Mouse (Mus musculus) liver, embryonic 14.5 days (tissue): ENCODE measurements at regions not wholly inside any gene's neighbourhood (a gene's known extent, or its start where the extent isn't known, plus 50 kb on each side); places are given as distances from the start of the nearest gene placed in this dataset.

Experiments
- ATAC-seq: fragments of 200-750 bp; cut with Nextera tagmentation; 2 replicates; pipeline ENCODE4 v1.8.0; 2017; ENCODE audit warnings: moderate number of reproducible peaks, mild to moderate bottlenecking, moderate library complexity; ENCODE audit not compliant: insufficient read depth
- DNase-seq, 3 experiments: peaks; one replicate each; pipeline ENCODE4 v3.0.0-alpha.2; 2012 to 2013; ENCODE audit warnings: low read depth in 3 of 3, low spot score in 3 of 3
- H3K27ac ChIP-seq: fragments of 300-500 bp; sonication (generic); 2 replicates; pipeline ENCODE4 v1.5.1; 2014; ENCODE audit warnings: moderate library complexity, mild to moderate bottlenecking, control low read depth, inconsistent platforms
- H3K27me3 ChIP-seq: fragments of 300-500 bp; sonication (generic); 2 replicates; pipeline ENCODE4 v1.6.1; 2014; ENCODE audit warnings: mild to moderate bottlenecking, low read length, moderate library complexity; ENCODE audit not compliant: control insufficient read depth, insufficient read depth
- H3K36me3 ChIP-seq: fragments of 300-500 bp; sonication (generic); replicated peaks from 2 replicates; pipeline ENCODE4 v1.6.1; 2014; ENCODE audit warnings: low read depth; ENCODE audit not compliant: control insufficient read depth, insufficient read depth
- H3K4me1 ChIP-seq, 2 experiments: fragments of 200-500 bp in 1 of 2; fragments of 300-500 bp in 1 of 2; sonication (generic) in 1 of 2; replicated peaks; 2 replicates each; pipeline ENCODE4 v1.6.1; 2012 to 2014; ENCODE audit warnings: antibody characterized with exemption in 1 of 2, inconsistent platforms in 1 of 2, low read length in 1 of 2; ENCODE audit not compliant: control insufficient read depth in 2 of 2, insufficient read depth in 2 of 2
- H3K4me2 ChIP-seq: fragments of 300-500 bp; sonication (generic); 2 replicates; pipeline ENCODE4 v1.6.1; 2014; ENCODE audit warnings: low read depth, mild to moderate bottlenecking, control low read depth, moderate library complexity
- H3K4me3 ChIP-seq, 2 experiments: fragments of 200-500 bp in 1 of 2; fragments of 300-500 bp in 1 of 2; sonication (generic) in 1 of 2; 2 replicates each; pipeline ENCODE4 v1.5.1; 2012 to 2014; ENCODE audit warnings: low read depth in 2 of 2, low read length in 2 of 2, mild to moderate bottlenecking in 2 of 2, control low read depth in 1 of 2, inconsistent platforms in 1 of 2, moderate library complexity in 1 of 2; ENCODE audit not compliant: insufficient read depth in 1 of 2
- H3K9ac ChIP-seq: fragments of 300-500 bp; sonication (generic); replicated peaks from 2 replicates; pipeline ENCODE4 v1.6.1; 2014; ENCODE audit warnings: mild to moderate bottlenecking, control low read depth, moderate library complexity
- H3K9me3 ChIP-seq: fragments of 300-500 bp; sonication (generic); 2 replicates; pipeline ENCODE4 v1.6.1; 2016; ENCODE audit warnings: low read length, mixed read lengths; ENCODE audit not compliant: control insufficient read depth
- CTCF ChIP-seq: IDR thresholded peaks from 2 replicates; pipeline ENCODE4 v1.5.1; 2016; ENCODE audit warnings: antibody characterized with exemption, low read depth, control low read depth
- EP300 ChIP-seq: IDR thresholded peaks from 2 replicates; pipeline ENCODE4 v1.6.1; 2016; ENCODE audit warnings: antibody characterized with exemption, low read depth
- WGBS: fragments of 180-500 bp; shearing (Covaris S2); extraction: QIAGEN DNeasy Blood & Tissue Kit; methylation state at CpG from one replicate; pipeline ENCODE4 v1.1.7; 2014; ENCODE audit not compliant: insufficient replicate concordance; 5-methylcytosine and 5-hydroxymethylcytosine counted together

DNA sequence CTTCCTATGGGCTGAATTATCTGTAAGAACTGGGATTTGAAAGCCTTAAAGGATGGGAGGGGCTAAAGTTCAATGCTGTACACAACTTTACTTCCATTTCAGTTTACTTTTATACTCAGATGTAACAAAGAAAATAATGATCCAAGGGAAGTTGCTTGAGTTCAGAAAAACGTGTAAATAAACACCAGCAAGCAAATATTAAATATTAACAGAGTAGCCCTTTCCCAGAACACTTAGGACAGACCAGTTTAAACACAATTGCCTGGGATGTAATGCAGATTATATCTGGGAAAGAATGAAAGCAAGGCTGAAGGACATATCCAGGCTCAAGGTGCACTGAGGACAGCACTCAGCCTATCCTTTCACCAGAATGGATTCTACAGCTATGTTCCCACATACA lies 75.3 kb upstream of the Kynu start:
- Histone ChIP-seq H3K4me1 (no peaks in the 10 kb centered on the region), H3K9ac (no peak overlapping the region), H3K27ac (no peak overlapping the region), H3K36me3 (no peaks in the 10 kb centered on the region), H3K4me2 (no peak overlapping the region), H3K9me3 (no peaks in the 10 kb centered on the region), H3K27me3 (no peaks in the 10 kb centered on the region), H3K4me3 (no peak overlapping the region)
- TF ChIP-seq CTCF: no peak
- no peak for TF ChIP-seq EP300
- DNase-seq (no peak), ATAC-seq (no peak)
- 33% methylated on average over 1 of the region's 1 CpGs for WGBS
